Mouse (Mus musculus) kidney, embryonic 15.5 days (tissue): ENCODE measurements around the gene Hadhb. TPM values are rescaled to one million over a fixed set of nuclear protein-coding genes. Genes with fewer than 3 reads are reported as not detected.

Source experiments
- ATAC-seq: fragments of 200-750 bp; cut with Nextera tagmentation; replicated peaks from 2 replicates; pipeline ENCODE4 v1.8.0; 2017; ENCODE audit warnings: moderate TSS enrichment; ENCODE audit not compliant: low FRiP score
- H3K27ac ChIP-seq: fragments of 300-500 bp; sonication (generic); 2 replicates; pipeline ENCODE4 v1.5.1; 2015; ENCODE audit warnings: mild to moderate bottlenecking, inconsistent platforms
- H3K27me3 ChIP-seq: fragments of 300-500 bp; sonication (generic); 2 replicates; pipeline ENCODE4 v1.6.1; 2015; ENCODE audit warnings: inconsistent platforms
- H3K36me3 ChIP-seq: fragments of 300-500 bp; sonication (generic); 2 replicates; pipeline ENCODE4 v1.6.1; 2015; ENCODE audit warnings: inconsistent platforms
- H3K4me1 ChIP-seq: fragments of 300-500 bp; sonication (generic); 2 replicates; pipeline ENCODE4 v1.6.1; 2015; ENCODE audit warnings: inconsistent platforms
- H3K4me2 ChIP-seq: fragments of 300-500 bp; sonication (generic); 2 replicates; pipeline ENCODE4 v1.6.1; 2015; ENCODE audit warnings: moderate library complexity, mild to moderate bottlenecking, inconsistent platforms
- H3K4me3 ChIP-seq: fragments of 300-500 bp; sonication (generic); replicated peaks from 2 replicates; pipeline ENCODE4 v1.5.1; 2015; ENCODE audit warnings: mild to moderate bottlenecking, inconsistent platforms
- H3K9ac ChIP-seq: fragments of 300-500 bp; sonication (generic); 2 replicates; pipeline ENCODE4 v1.6.1; 2015; ENCODE audit warnings: mild to moderate bottlenecking, inconsistent platforms
- H3K9me3 ChIP-seq: fragments of 300-500 bp; sonication (generic); replicated peaks from 2 replicates; pipeline ENCODE4 v1.6.1; 2016; ENCODE audit warnings: inconsistent platforms
- WGBS: fragments of 180-500 bp; shearing (Covaris S2); methylation state at CpG from one replicate; pipeline ENCODE4 v1.1.7; 2015; ENCODE audit warnings: mixed read lengths; 5-methylcytosine and 5-hydroxymethylcytosine counted together
- microRNA counts: library from miRNA; unstranded; fragments of <30 nt; microRNA quantifications from one replicate; lab custom pipeline; 2016
- microRNA-seq: library from miRNA; unstranded; fragments of <30 nt; microRNA quantifications from one replicate; pipeline ENCODE4, GENCODE M21; 2016
- polyA plus RNA-seq: library from polyadenylated mRNA; unstranded; fragments of >200 nt; fragmentation: Nextera tagmentation; extraction: Ambion mirVana; gene quantifications from 2 replicates; pipeline ENCODE4 v1.2.1, GENCODE M21; 2015

The Hadhb gene
- polyA plus RNA-seq, 1 experiment from 2014 or later = 157 TPM

- Histone ChIP-seq H3K4me3 (no peak overlapping the region), H3K27ac (no peak overlapping the region), H3K4me1 (peaks cover 23% of the 10 kb centered on the region), H3K27me3 (no peaks in the 10 kb centered on the region), H3K36me3 (peaks cover 8% of the 10 kb centered on the region; the same call in 1 of the 2 replicates), H3K9me3 (0 out of 2 replicates have a peak, but pooled peaks cover 5% of the 10 kb centered on the region), H3K4me2 (no peak overlapping the region), H3K9ac (no peak overlapping the region)
- WGBS = 84% methylated on average over 4 of the region's 4 CpGs
- ATAC-seq = no peak
Measured at GRCm38 (mm10) chr5:30230901-30231300, 75.9 kb downstream of the Hadhb start.

- ATAC-seq = no peak
Measured at GRCm38 (mm10) chr5:30231891-30232270, 76.8 kb downstream of the Hadhb start.

GRCm38 (mm10) chr5:30232271-30232971, 77.4 kb downstream of the Hadhb start, which contains the start of gene Selenoi:
Gene Selenoi (plus strand): TSS chr5:30232581.
- ATAC-seq = peak; percentile 99
- WGBS = under 1% methylated on average over 71 of the region's 71 CpGs
- Histone ChIP-seq H3K4me1 (peaks cover 25% of the 10 kb centered on the region), H3K9ac (peak within 1 kb of the TSS; percentile 70), H3K27me3 (no peaks in the 10 kb centered on the region), H3K4me3 (peak within 1 kb of the TSS; percentile 83), H3K27ac (peak within 1 kb of the TSS; percentile 90), H3K36me3 (peaks cover 8% of the 10 kb centered on the region; the same call in 1 of the 2 replicates), H3K4me2 (peak within 1 kb of the TSS; percentile 77), H3K9me3 (0 out of 2 replicates have a peak, but pooled peaks cover 5% of the 10 kb centered on the region)

More at GRCm38 (mm10) chr5:30231891-30232270, 76.8 kb downstream of the Hadhb start:
- 0 out of 2 replicates have a peak, but pooled peaks cover 5% of the 10 kb centered on the region for H3K9me3 ChIP-seq
- H3K27ac ChIP-seq = peak overlapping the region; percentile 84
- peak overlapping the region; percentile 56 for H3K9ac ChIP-seq
- peaks cover 8% of the 10 kb centered on the region; the same call in 1 of the 2 replicates for H3K36me3 ChIP-seq
- H3K4me2 ChIP-seq = peak overlapping the region; percentile 77
- H3K4me3 ChIP-seq = peak overlapping the region; percentile 83
- no peaks in the 10 kb centered on the region for H3K27me3 ChIP-seq
- peaks cover 25% of the 10 kb centered on the region for H3K4me1 ChIP-seq
- whole genome bisulfite sequencing = 42% methylated on average over 16 of the region's 16 CpGs

GRCm38 (mm10) chr5:30233042-30233441, 78.0 kb downstream of the Hadhb start:
- WGBS = 2% methylated on average over 15 of the region's 15 CpGs

GRCm38 (mm10) chr5:30233979-30234378, 78.9 kb downstream of the Hadhb start:
- H3K4me1 ChIP-seq = peaks cover 25% of the 10 kb centered on the region
- peaks cover 8% of the 10 kb centered on the region; the same call in 1 of the 2 replicates for H3K36me3 ChIP-seq
- no peak overlapping the region for H3K27ac ChIP-seq
- peak overlapping the region; percentile 83; the same call in 1 of the 2 replicates for H3K4me3 ChIP-seq
- 63% methylated on average over 8 of the region's 8 CpGs for WGBS
- ATAC-seq = no peak
- peak overlapping the region; percentile 77 for H3K4me2 ChIP-seq
- H3K9ac ChIP-seq = no peak overlapping the region
- 0 out of 2 replicates have a peak, but pooled peaks cover 5% of the 10 kb centered on the region for H3K9me3 ChIP-seq
- no peaks in the 10 kb centered on the region for H3K27me3 ChIP-seq

More at GRCm38 (mm10) chr5:30233042-30233441, 78.0 kb downstream of the Hadhb start:
- peak overlapping the region; percentile 83 for H3K4me3 ChIP-seq
- peak overlapping the region; percentile 70 for H3K9ac ChIP-seq
- 0 out of 2 replicates have a peak, but pooled peaks cover 5% of the 10 kb centered on the region for H3K9me3 ChIP-seq
- no peak for ATAC-seq
- peaks cover 25% of the 10 kb centered on the region for H3K4me1 ChIP-seq
- H3K36me3 ChIP-seq = peaks cover 8% of the 10 kb centered on the region; the same call in 1 of the 2 replicates
- no peaks in the 10 kb centered on the region for H3K27me3 ChIP-seq
- peak overlapping the region; percentile 77 for H3K4me2 ChIP-seq
- peak overlapping the region; percentile 90 for H3K27ac ChIP-seq

MicroRNA genes within 50 kb of the gene (microRNA counts, 519-probe panel; counts per million panel counts)
- microRNA mmu-miR-1960 (lab: Ali Mortazavi, UCI) = 2,125 counts per million, percentile 21 among the panel's probes with 10 or more counts

Small RNA genes within 50 kb of the gene (microRNA-seq; reads per million reads assigned to microRNA genes)
- 1.0 reads per million for gene Mir1960

Other genes with a start within 250 kb of the Hadhb start
- gene Il6, start 142.1 kb upstream of the Hadhb start, polyA plus RNA-seq = 0.12 and 0.23 TPM in 2 replicates
- gene Tyms, start 81.6 kb upstream of the Hadhb start, polyA plus RNA-seq = 305 and 313 TPM in 2 replicates
- gene Garem2, start 50.1 kb upstream of the Hadhb start, polyA plus RNA-seq = 0.55 and 0.62 TPM in 2 replicates
- gene 3110082J24Rik, start 49.2 kb upstream of the Hadhb start, polyA plus RNA-seq = not detected in 2 replicates
- gene Hadha, start 86 bp upstream of the Hadhb start, polyA plus RNA-seq = 149 and 156 TPM in 2 replicates
- 0.17 and 0.26 TPM in 2 replicates for gene Adgrf3, start 50.5 kb downstream of the Hadhb start, polyA plus RNA-seq
- gene Selenoi, start 77.3 kb downstream of the Hadhb start, polyA plus RNA-seq = 14.0 and 14.3 TPM in 2 replicates
- gene Drc1, start 126.1 kb downstream of the Hadhb start, polyA plus RNA-seq = 0.30 and 0.84 TPM in 2 replicates